Mouse (Mus musculus): ENCODE measurements at regions not wholly inside any gene's neighbourhood (a gene's known extent, or its start where the extent isn't known, plus 50 kb on each side); places are given as distances from the start of the nearest gene placed in this dataset.

GRCm38 (mm10) chr11:38128851-38129250 lies 893.1 kb upstream of the Tenm2 start:
- Histone ChIP-seq H3K9ac (ENCODE audit: low read depth, low read length, severe bottlenecking) (no peak overlapping the region), H3K27ac (replicated peaks; ENCODE audit: low read depth, low read length) (no peak overlapping the region), H3K4me3 (replicated peaks; ENCODE audit: low read length) (no peak overlapping the region), H3K36me3 (ENCODE audit: control insufficient read depth, insufficient read depth, low read length) (no peaks in the 10 kb centered on the region), H3K4me1 (ENCODE audit: control insufficient read depth, insufficient read depth, low read length) (no peaks in the 10 kb centered on the region), H3K4me2 (replicated peaks; ENCODE audit: low read depth, low read length, severe bottlenecking) (no peak overlapping the region), H3K27me3 (ENCODE audit: control insufficient read depth, insufficient read depth, low read length) (no peaks in the 10 kb centered on the region), H3K9me3 (ENCODE audit: control insufficient read depth, low read length) (no peaks in the 10 kb centered on the region)
- ATAC-seq (ENCODE audit: low FRiP score, low read depth) (no peak), DNase-seq (ENCODE audit: low spot score) (no peak)
- TF ChIP-seq POLR2A (IDR thresholded peaks at IDR 0.05; ENCODE audit: borderline replicate concordance, extremely low read depth, insufficient read depth, insufficient read length), result no peak

- Histone ChIP-seq H3K9me3 (ENCODE audit: control insufficient read depth, low read length) (no peaks in the 10 kb centered on the region), H3K27me3 (ENCODE audit: control insufficient read depth, insufficient read depth, low read length) (no peaks in the 10 kb centered on the region), H3K9ac (ENCODE audit: low read depth, low read length, severe bottlenecking) (no peak overlapping the region), H3K27ac (replicated peaks; ENCODE audit: low read depth, low read length) (no peak overlapping the region), H3K4me2 (replicated peaks; ENCODE audit: low read depth, low read length, severe bottlenecking) (no peak overlapping the region), H3K4me1 (ENCODE audit: control insufficient read depth, insufficient read depth, low read length) (no peaks in the 10 kb centered on the region), H3K4me3 (replicated peaks; ENCODE audit: low read length) (no peak overlapping the region), H3K36me3 (ENCODE audit: control insufficient read depth, insufficient read depth, low read length) (no peaks in the 10 kb centered on the region)
- WGBS, result 70% methylated on average over 2 of the region's 2 CpGs
- DNase-seq (ENCODE audit: low spot score) (no peak), ATAC-seq (ENCODE audit: low FRiP score, low read depth) (no peak)
- no peak for TF ChIP-seq POLR2A (IDR thresholded peaks at IDR 0.05; ENCODE audit: borderline replicate concordance, extremely low read depth, insufficient read depth, insufficient read length)
Observed at GRCm38 (mm10) chr11:38123789-38124330, 888.1 kb upstream of the Tenm2 start.

GRCm38 (mm10) chr11:38122474-38122873 lies 886.7 kb upstream of the Tenm2 start:
- no peak for TF ChIP-seq POLR2A (IDR thresholded peaks at IDR 0.05; ENCODE audit: borderline replicate concordance, extremely low read depth, insufficient read depth, insufficient read length)
- DNase-seq (ENCODE audit: low spot score), result no peak
- H3K27me3 ChIP-seq (ENCODE audit: control insufficient read depth, insufficient read depth, low read length), result no peaks in the 10 kb centered on the region
- H3K36me3 ChIP-seq (ENCODE audit: control insufficient read depth, insufficient read depth, low read length), result no peaks in the 10 kb centered on the region
- no peak overlapping the region for H3K4me2 ChIP-seq (replicated peaks; ENCODE audit: low read depth, low read length, severe bottlenecking)
- no peaks in the 10 kb centered on the region for H3K9me3 ChIP-seq (ENCODE audit: control insufficient read depth, low read length)
- no peak overlapping the region for H3K4me3 ChIP-seq (replicated peaks; ENCODE audit: low read length)
- no peak overlapping the region for H3K27ac ChIP-seq (replicated peaks; ENCODE audit: low read depth, low read length)
- ATAC-seq (ENCODE audit: low FRiP score, low read depth), result no peak
- no peak overlapping the region for H3K9ac ChIP-seq (ENCODE audit: low read depth, low read length, severe bottlenecking)
- 69% methylated on average over 1 of the region's 1 CpGs for WGBS
- no peaks in the 10 kb centered on the region for H3K4me1 ChIP-seq (ENCODE audit: control insufficient read depth, insufficient read depth, low read length)

DNA sequence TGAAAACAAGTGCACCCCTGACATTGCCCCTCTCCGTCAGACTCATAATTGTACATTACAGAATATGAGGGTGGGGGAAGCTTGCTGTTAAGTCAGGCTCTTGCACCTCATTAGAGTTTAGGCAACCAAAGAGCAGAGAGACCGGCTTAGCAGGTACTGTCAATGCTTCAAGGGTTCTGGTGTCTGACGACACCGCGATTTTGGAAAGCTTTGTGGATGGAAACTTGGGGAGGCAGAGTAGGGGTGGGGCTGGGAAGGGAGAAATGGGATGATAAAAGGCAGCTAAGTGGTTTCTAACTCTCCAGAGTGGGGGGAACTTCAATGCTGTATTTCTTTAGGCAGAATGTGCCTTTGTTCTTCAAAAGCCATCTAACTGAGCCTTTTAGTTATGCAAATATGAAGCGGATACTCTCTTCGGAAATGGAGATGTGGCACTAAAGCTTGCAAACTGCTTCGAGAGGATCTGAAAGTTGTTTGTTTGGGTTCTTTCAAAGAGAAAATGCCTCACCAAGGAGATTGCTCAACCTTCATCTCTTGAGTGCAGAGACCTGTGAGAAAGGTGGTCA lies 885.4 kb upstream of the Tenm2 start:
- no peak for TF ChIP-seq POLR2A (IDR thresholded peaks at IDR 0.05; ENCODE audit: borderline replicate concordance, extremely low read depth, insufficient read depth, insufficient read length)
- no peak for ATAC-seq (ENCODE audit: low FRiP score, low read depth)
- WGBS, result 27% methylated on average over 8 of the region's 8 CpGs
- no peaks in the 10 kb centered on the region for H3K4me1 ChIP-seq (ENCODE audit: control insufficient read depth, insufficient read depth, low read length)
- no peaks in the 10 kb centered on the region for H3K36me3 ChIP-seq (ENCODE audit: control insufficient read depth, insufficient read depth, low read length)
- H3K4me2 ChIP-seq (replicated peaks; ENCODE audit: low read depth, low read length, severe bottlenecking), result no peak overlapping the region
- H3K9ac ChIP-seq (ENCODE audit: low read depth, low read length, severe bottlenecking), result no peak overlapping the region
- no peak for DNase-seq (ENCODE audit: low spot score)
- no peaks in the 10 kb centered on the region for H3K27me3 ChIP-seq (ENCODE audit: control insufficient read depth, insufficient read depth, low read length)
- H3K9me3 ChIP-seq (ENCODE audit: control insufficient read depth, low read length), result no peaks in the 10 kb centered on the region
- H3K4me3 ChIP-seq (replicated peaks; ENCODE audit: low read length), result no peak overlapping the region
- no peak overlapping the region for H3K27ac ChIP-seq (replicated peaks; ENCODE audit: low read depth, low read length)

DNA sequence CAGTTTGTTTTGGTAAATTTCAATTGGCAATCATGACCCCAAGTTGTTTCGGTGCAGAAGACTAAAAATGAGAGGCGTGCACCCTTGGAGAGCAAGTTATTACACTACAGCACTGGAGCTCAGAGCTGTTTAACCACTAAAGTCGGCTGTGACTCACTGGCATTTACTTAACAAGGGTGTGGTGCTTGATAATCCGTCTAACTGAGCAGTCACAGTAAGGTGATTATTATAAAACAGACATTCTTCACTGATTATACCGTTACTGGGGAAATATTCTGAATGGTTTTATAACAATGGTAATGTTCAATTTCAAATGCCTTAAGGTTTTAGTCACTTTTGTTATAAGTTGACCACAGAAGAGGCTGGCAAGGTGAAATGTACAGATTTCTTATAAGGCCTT lies 882.0 kb upstream of the Tenm2 start:
- no peak overlapping the region for H3K4me3 ChIP-seq (replicated peaks; ENCODE audit: low read length)
- H3K4me1 ChIP-seq (ENCODE audit: control insufficient read depth, insufficient read depth, low read length), result no peaks in the 10 kb centered on the region
- no peaks in the 10 kb centered on the region for H3K27me3 ChIP-seq (ENCODE audit: control insufficient read depth, insufficient read depth, low read length)
- no peak for TF ChIP-seq POLR2A (IDR thresholded peaks at IDR 0.05; ENCODE audit: borderline replicate concordance, extremely low read depth, insufficient read depth, insufficient read length)
- H3K9ac ChIP-seq (ENCODE audit: low read depth, low read length, severe bottlenecking), result no peak overlapping the region
- ATAC-seq (ENCODE audit: low FRiP score, low read depth) (no peak), DNase-seq (ENCODE audit: low spot score) (no peak)
- WGBS, result 48% methylated on average over 5 of the region's 5 CpGs
- H3K9me3 ChIP-seq (ENCODE audit: control insufficient read depth, low read length), result no peaks in the 10 kb centered on the region
- no peak overlapping the region for H3K4me2 ChIP-seq (replicated peaks; ENCODE audit: low read depth, low read length, severe bottlenecking)
- H3K27ac ChIP-seq (replicated peaks; ENCODE audit: low read depth, low read length), result no peak overlapping the region
- H3K36me3 ChIP-seq (ENCODE audit: control insufficient read depth, insufficient read depth, low read length), result no peaks in the 10 kb centered on the region

GRCm38 (mm10) chr11:38092202-38092601 lies 856.4 kb upstream of the Tenm2 start:
- H3K4me1 ChIP-seq (ENCODE audit: control insufficient read depth, insufficient read depth, low read length), result no peaks in the 10 kb centered on the region
- 90% methylated on average over 2 of the region's 2 CpGs for WGBS
- no peak overlapping the region for H3K4me2 ChIP-seq (replicated peaks; ENCODE audit: low read depth, low read length, severe bottlenecking)
- no peaks in the 10 kb centered on the region for H3K9me3 ChIP-seq (ENCODE audit: control insufficient read depth, low read length)
- no peak overlapping the region for H3K27ac ChIP-seq (replicated peaks; ENCODE audit: low read depth, low read length)
- H3K27me3 ChIP-seq (ENCODE audit: control insufficient read depth, insufficient read depth, low read length), result no peaks in the 10 kb centered on the region
- H3K36me3 ChIP-seq (ENCODE audit: control insufficient read depth, insufficient read depth, low read length), result no peaks in the 10 kb centered on the region
- ATAC-seq (ENCODE audit: low FRiP score, low read depth), result no peak
- no peak for TF ChIP-seq POLR2A (IDR thresholded peaks at IDR 0.05; ENCODE audit: borderline replicate concordance, extremely low read depth, insufficient read depth, insufficient read length)
- no peak for DNase-seq (ENCODE audit: low spot score)
- H3K9ac ChIP-seq (ENCODE audit: low read depth, low read length, severe bottlenecking), result no peak overlapping the region
- no peak overlapping the region for H3K4me3 ChIP-seq (replicated peaks; ENCODE audit: low read length)
